Mouse (Mus musculus) heart, postnatal 10 days (tissue): ENCODE data around the gene Kcnq5. TPM values are rescaled to one million over a fixed set of nuclear protein-coding genes. Genes with fewer than 3 reads are reported as not detected.
"Not testable (repeated sequence)": the region's sequence is repeated elsewhere in the genome, so short reads cannot be mapped to it uniquely, and the experiment has no call there.

Source experiments
- DNase-seq, 2 experiments: peaks; one replicate each; pipeline ENCODE4 v3.0.0; 2021
- intact Hi-C: fragments of 180-260 bp; cut with DNase I; formaldehyde crosslinking; loops from one replicate; pipeline ENCODE4 v1.15.1; 2025
- total RNA-seq, 2 experiments: library from RNA; stranded (reverse); gene quantifications; 2 replicates each; pipeline ENCODE4 v1.2.3; 2021

Gene Kcnq5
- total RNA-seq, 2 experiments from 2014 or later: 6.5 to 6.8 TPM

DNA sequence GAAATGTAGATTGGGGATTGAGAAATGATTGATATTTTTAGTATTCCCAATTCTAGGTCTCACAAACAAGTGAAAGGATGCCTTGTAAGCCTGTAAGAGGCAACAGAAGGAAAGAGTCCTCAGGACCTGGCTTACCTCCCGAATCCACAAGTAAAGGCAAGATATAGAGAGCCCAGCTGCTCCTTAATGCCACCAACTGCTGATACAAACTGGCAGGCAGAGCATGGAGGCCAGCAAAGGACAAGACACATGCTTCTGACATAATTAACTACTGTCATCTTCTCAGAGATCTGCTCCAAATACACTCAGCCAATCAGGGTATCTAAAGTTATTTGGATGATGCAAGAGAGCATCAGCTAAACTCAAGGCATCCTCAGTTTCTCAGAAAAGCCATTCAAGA is 93.3 kb downstream of the Kcnq5 start:
- intact Hi-C loops: no loop called here
- DNase-seq: no peak

DNA sequence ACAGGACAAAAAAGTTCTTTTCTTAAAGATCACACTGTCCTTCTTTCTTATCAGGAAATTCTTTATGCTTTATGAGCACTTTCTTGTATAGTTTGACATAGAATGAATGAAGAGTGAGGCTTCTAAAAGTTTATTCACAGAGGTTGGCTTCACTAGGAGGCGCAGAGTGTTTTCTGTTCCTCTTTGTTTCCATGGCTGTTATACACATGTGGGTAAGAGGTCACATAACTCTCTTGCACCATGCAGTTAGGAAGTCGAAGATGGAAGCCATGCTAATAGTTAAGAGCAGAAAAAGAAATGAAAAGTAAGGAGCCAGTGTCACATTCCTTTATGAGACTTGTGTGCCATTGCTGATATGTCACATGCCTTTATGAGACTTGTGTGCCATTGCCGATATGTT is 105.3 kb downstream of the Kcnq5 start:
- intact Hi-C loops: no loop called here
- DNase-seq: peak; percentile 9 to 10

- intact Hi-C loops: loop anchor here (10.0 kb wide), 1 partner anchor 126 kb away; the partner anchor contains the start of gene Kcnq5
- no peak for DNase-seq
These were observed 123.2 kb downstream of the Kcnq5 start for GRCm38 (mm10) chr1:21838534-21838933.

- no peak for DNase-seq
- intact Hi-C loops: loop anchor here (10.0 kb wide), 1 partner anchor 127 kb away; the partner anchor contains the start of gene Kcnq5
These were observed 124.4 kb downstream of the Kcnq5 start for GRCm38 (mm10) chr1:21837387-21837786.

GRCm38 (mm10) chr1:21836337-21836736 is 125.4 kb downstream of the Kcnq5 start:
- no peak for DNase-seq
- intact Hi-C loops: loop anchor here (10.0 kb wide), 1 partner anchor 128 kb away; the partner anchor contains the start of gene Kcnq5

GRCm38 (mm10) chr1:21829909-21830455 is 131.8 kb downstream of the Kcnq5 start:
- intact Hi-C loops: loop anchor here (10.0 kb wide), 1 partner anchor 135 kb away; the partner anchor contains the start of gene Kcnq5
- DNase-seq: peak; percentile 59 to 66

- intact Hi-C loops: no loop called here
- DNase-seq: no peak
These were observed 141.6 kb downstream of the Kcnq5 start for GRCm38 (mm10) chr1:21820066-21820630.

- DNase-seq: no peak
- intact Hi-C loops: no loop called here
These were observed 156.7 kb downstream of the Kcnq5 start for GRCm38 (mm10) chr1:21805064-21805463.

DNA sequence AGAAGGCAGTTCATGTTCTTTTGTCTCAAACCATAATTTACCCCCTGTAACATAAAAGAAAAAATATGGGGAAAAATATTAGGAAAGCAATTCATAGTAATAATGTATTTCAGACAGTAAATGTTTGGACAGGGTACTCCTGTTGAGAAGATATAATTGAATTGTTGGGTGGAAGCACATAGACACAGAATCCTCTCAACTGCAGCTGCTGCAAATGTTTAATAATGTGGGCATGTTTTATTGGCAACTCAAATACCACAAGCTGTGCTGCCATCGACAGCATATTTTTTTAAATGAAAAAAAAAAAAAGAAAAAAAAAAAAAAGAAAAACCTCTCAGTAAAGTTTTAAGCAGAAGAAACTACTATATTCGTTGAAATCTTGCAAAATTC is 157.3 kb downstream of the Kcnq5 start:
- DNase-seq: no peak
- intact Hi-C loops: no loop called here

DNA sequence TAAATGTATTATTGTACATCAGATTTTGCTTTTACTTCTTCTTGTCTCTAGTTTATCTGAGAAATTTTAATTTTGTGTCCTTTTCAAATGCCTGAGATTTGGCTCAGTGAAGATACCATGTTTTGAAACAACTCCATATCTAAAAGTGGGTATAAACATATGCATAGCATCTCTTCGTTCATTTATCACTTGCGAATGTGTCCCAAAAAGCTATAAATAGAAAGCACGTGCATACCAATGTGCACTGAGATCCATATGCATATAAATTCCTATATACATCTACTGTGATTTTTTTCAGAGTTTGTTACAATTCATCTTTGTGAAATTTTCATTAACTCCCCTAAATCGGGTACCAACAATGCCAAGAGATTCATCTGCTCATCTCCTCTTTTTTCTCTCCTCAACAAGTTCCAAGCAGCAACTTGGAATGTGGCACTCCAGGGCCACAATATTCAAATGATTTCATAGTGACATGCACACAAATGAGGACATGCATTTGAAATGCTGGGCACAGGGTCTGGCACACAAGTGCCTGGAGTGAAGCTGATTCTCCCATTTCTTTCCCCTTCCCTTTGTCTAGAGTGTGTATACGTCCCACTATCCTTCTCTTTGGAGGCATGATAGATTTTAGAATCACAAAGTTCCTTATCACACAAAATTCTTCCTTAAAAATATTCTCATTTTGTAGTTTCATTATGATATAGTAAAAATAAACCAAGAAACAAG is 157.8 kb downstream of the Kcnq5 start:
- intact Hi-C loops: no loop called here
- no peak for DNase-seq

DNA sequence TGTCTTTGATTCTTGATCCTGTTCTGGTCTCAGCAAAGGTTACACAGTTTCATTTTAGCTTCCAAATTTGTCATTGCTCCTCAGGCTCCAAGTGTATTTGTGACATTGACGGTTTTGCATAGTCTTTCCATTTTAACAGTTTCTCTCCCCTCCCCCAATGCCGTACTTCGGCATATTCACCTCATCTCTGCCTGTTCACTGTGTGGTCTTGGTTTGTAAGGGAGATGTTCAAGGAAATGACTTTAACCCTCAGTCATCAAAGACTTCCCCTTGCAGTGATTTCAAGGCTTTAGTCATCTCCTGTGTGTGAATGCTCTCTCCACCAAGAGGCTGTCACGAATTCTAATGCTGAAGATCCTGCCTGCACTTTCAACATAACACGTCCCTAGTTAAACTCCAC is 181.0 kb downstream of the Kcnq5 start:
- intact Hi-C loops: no loop called here

DNA sequence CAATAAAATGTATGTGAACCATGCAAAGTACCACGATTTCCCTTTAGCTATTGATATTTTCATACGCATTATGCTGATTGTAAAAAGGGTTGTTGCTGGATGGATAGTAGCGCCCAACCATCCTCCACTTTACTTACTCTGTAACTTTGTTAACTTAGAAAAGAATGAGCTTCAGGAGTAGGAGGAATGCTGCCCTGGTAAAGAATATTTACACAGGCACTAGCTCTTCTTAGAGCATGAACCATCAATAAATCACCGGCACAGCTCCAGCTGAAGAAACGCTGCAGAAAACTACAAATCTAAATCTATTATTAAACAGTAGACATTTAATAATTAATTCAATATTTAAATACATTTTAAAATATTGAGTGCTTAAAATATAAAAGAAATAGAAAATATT is 184.2 kb downstream of the Kcnq5 start:
- intact Hi-C loops: no loop called here
- no peak for DNase-seq

More for the DNA sequence above, 181.0 kb downstream of the Kcnq5 start:
- no peak for DNase-seq

DNA sequence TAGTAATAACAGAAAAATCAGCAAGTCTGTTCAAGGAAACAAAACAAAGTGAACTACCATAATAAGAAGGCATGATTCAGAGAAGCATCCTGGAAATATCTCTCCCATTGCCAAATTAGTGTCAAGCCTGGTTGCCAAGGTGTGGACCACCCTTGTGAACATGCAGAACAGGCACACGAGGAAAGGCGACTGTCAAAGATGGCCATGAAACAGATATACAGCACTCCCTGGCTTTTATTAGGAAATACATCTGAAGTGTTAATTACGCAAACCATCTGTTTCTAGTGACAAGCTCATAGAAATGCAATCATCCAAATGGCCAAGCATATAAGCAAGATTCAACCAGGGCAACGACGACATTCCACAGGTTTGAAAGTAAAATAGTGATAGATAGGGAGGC is 187.8 kb downstream of the Kcnq5 start:
- intact Hi-C loops: no loop called here
- no peak for DNase-seq

DNA sequence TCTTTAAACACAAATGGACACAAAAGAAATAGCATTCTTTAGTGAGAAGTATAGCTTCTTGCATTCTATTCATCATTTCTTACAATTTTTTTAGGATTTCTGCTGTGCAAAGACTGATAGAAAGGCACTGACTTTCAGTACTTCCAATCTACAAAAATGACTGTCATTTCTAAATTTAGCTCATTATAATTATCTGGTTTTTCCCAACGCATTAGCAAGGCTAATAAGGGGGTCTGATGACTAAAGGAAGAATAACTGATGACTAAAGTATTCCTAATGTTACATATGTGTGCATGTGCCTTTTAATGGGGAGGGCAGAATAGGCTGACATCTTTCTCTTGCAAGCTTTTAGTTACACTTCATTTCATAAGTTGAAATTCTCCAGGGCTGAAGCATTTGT is 191.2 kb downstream of the Kcnq5 start:
- intact Hi-C loops: no loop called here
- DNase-seq: no peak

GRCm38 (mm10) chr1:21749297-21749696 is 212.4 kb downstream of the Kcnq5 start:
- peak in 1 of 2 experiments; percentile 8 for DNase-seq
- intact Hi-C loops: no loop called here

- no peak for DNase-seq
- intact Hi-C loops: no loop called here
These were observed 232.6 kb downstream of the Kcnq5 start for GRCm38 (mm10) chr1:21729131-21729530.

- intact Hi-C loops, DNase-seq: not testable (repeated sequence)
These were observed 238.5 kb downstream of the Kcnq5 start for GRCm38 (mm10) chr1:21723231-21723630.

- intact Hi-C loops: no loop called here
- DNase-seq: no peak
These were observed 240.5 kb downstream of the Kcnq5 start for GRCm38 (mm10) chr1:21721246-21721645.

GRCm38 (mm10) chr1:21714816-21715215 is 246.9 kb downstream of the Kcnq5 start:
- no peak for DNase-seq
- intact Hi-C loops: no loop called here

DNA sequence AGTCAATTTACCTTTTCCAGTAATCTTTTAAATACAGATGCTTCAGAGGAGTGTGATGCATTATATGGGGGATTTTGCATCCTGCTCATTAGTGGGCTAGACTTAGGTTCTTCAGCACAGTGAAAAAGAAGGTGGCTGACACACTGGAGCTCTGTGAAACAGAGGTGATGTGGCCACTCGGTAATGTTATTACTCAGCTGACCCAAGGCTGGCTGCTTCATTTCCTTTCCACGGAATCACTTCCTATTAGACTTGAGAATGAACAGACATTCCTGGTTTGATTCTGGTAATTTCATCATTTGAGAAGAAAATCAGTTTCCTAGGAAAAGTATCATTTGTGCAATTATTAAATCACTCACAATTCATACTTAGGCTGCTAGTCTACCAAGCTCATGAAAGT is 249.0 kb downstream of the Kcnq5 start:
- no peak for DNase-seq
- intact Hi-C loops: no loop called here

GRCm38 (mm10) chr1:21690458-21690857 is 271.3 kb downstream of the Kcnq5 start:
- intact Hi-C loops: no loop called here
- no peak for DNase-seq

- DNase-seq: no peak
- intact Hi-C loops: no loop called here
These were observed 272.8 kb downstream of the Kcnq5 start for GRCm38 (mm10) chr1:21688918-21689317.
